ENCODE assay signal across 8 mouse cellular contexts in the genomic region with DNA sequence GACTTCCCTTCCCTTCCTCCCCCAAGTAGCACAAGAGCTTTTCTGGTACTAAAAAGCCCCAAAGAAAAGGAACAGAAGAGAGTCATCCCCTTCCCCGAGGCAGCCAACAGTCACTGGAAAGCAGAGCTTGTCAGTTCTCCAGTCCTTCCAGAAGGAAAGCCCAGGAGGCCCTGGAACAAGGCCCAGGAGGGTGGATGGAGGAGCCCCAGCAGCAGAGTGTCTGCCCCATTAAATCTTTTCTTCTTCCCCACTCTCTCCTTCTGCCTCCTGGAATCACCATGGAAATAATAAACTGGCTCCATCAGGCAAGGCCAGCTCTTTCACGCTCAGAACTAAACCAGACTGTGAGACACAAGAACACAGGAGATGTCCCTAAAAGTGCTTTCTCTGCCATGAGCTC.
A peak's percentile ranks its signal among the peaks of the same experiment; 100 is the strongest.
DNase-seq lines count a peak whose midpoint lies in the region.

No protein-coding gene starts in this region.

- DNase-seq in layer of hippocampus, adult 11-12 months (ENCODE audit: low spot score) = peak; percentile 14
- no peak for DNase-seq in layer of hippocampus, adult 9-10 months (ENCODE audit: low spot score)
- peak; percentile 8 for DNase-seq in cerebellum, adult 11 months
- DNase-seq in cerebellum, adult 9-11 months = peak; percentile 30
- peak; percentile 48 to 56 for DNase-seq in layer of hippocampus, postnatal 14 days (ENCODE audit: low spot score in 2 of 2)
- DNase-seq in adrenal gland, adult 18-20 months (ENCODE audit: low spot score in 2 of 2) = no peak
- DNase-seq in urinary bladder, postnatal 4 days (ENCODE audit: low spot score in 2 of 2) = no peak
- no peak for DNase-seq in gastrocnemius, postnatal 4 days (ENCODE audit: low spot score in 2 of 2)

Comparison
In these comparisons a context has a peak if more than half of its experiments do, and no peak if none do; other contexts are left out.
1. DNase-seq: peak in layer of hippocampus, adult 11-12 months (single experiment), cerebellum, adult 11 months (single experiment), cerebellum, adult 9-11 months (single experiment) and layer of hippocampus, postnatal 14 days (2 of 2); none in layer of hippocampus, adult 9-10 months (single experiment), adrenal gland, adult 18-20 months (0 of 2), urinary bladder, postnatal 4 days (0 of 2) and gastrocnemius, postnatal 4 days (0 of 2).